Mouse (Mus musculus): Measurements from ENCODE around the gene Arhgap15. TPM values are rescaled to one million over a fixed set of nuclear protein-coding genes. Genes with fewer than 3 reads are reported as not detected.

The Arhgap15 gene
- polyA plus RNA-seq, 1 experiment from 2014 or later, result 22.6 TPM

Other genes starting within 250 kb of the Arhgap15 start
- 0.11 to 10.4 TPM (median 3.1 TPM) in 3 replicates for gene Kynu, start 193.5 kb upstream of the Arhgap15 start, polyA plus RNA-seq (2018)